Mouse (Mus musculus) adrenal gland, postnatal 0 days (tissue): ENCODE results near the gene Lrcol1. TPM values are rescaled to one million over a fixed set of nuclear protein-coding genes. Genes with fewer than 3 reads are reported as not detected.

ENCODE experiments used
- polyA plus RNA-seq: library from polyadenylated mRNA; unstranded; fragments of >200 nt; fragmentation: Nextera tagmentation; extraction: Ambion mirVana; gene quantifications from 2 replicates; pipeline ENCODE4 v1.2.1, GENCODE M21; 2015

Lrcol1 gene
- not detected in 2 replicates for polyA plus RNA-seq

GRCm38 (mm10) chr5:110344524-110344923 lies at the start of gene Lrcol1:
Gene Lrcol1 (plus strand): TSS chr5:110344730.

GRCm38 (mm10) chr5:110342648-110343284 lies 1.8 kb upstream of the Lrcol1 start, which contains the start of gene P2rx2:
Gene P2rx2 (minus strand): TSS chr5:110343212.

Other genes with a start within 250 kb of the Lrcol1 start
- 0.44 and 0.55 TPM in 2 replicates for gene Plcxd1, start 244.8 kb upstream of the Lrcol1 start, polyA plus RNA-seq
- gene Gtpbp6, start 236.5 kb upstream of the Lrcol1 start, polyA plus RNA-seq: 29.5 and 29.6 TPM in 2 replicates
- gene Zfp605, start 234.6 kb upstream of the Lrcol1 start, polyA plus RNA-seq: 5.5 and 5.9 TPM in 2 replicates
- gene Chfr, start 208.9 kb upstream of the Lrcol1 start, polyA plus RNA-seq: 20.8 and 26.0 TPM in 2 replicates
- gene Golga3, start 168.0 kb upstream of the Lrcol1 start, polyA plus RNA-seq: 7.2 and 10.8 TPM in 2 replicates
- 14.0 and 21.3 TPM in 2 replicates for gene Ankle2, start 113.7 kb upstream of the Lrcol1 start, polyA plus RNA-seq
- 33.5 and 48.6 TPM in 2 replicates for gene Pgam5, start 74.8 kb upstream of the Lrcol1 start, polyA plus RNA-seq
- 10.4 and 11.8 TPM in 2 replicates for gene Pxmp2, start 58.5 kb upstream of the Lrcol1 start, polyA plus RNA-seq
- gene Pole, start 58.4 kb upstream of the Lrcol1 start, polyA plus RNA-seq: 5.2 and 6.4 TPM in 2 replicates
- gene P2rx2, start 1.5 kb upstream of the Lrcol1 start, polyA plus RNA-seq: 0.35 and 1.1 TPM in 2 replicates
- gene Fbrsl1, start 103.8 kb downstream of the Lrcol1 start, polyA plus RNA-seq: 16.6 and 18.3 TPM in 2 replicates
- gene Galnt9, start 199.6 kb downstream of the Lrcol1 start, polyA plus RNA-seq: 0.36 and 0.77 TPM in 2 replicates